Mouse (Mus musculus): ENCODE measurements at regions not wholly inside any gene's neighbourhood (a gene's known extent, or its start where the extent isn't known, plus 50 kb on each side); places are given as distances from the start of the nearest gene placed in this dataset.

GRCm38 (mm10) chr2:115385207-115386168 lies 196.0 kb upstream of the BC052040 start:
- ATAC-seq (ENCODE audit: low FRiP score, low read depth): peak; percentile 79

GRCm38 (mm10) chr2:115391575-115391974 lies 189.9 kb upstream of the BC052040 start:
- Histone ChIP-seq H3K4me2 (replicated peaks) (no peak overlapping the region), H3K36me3 (no peaks in the 10 kb centered on the region), H3K4me1 (no peaks in the 10 kb centered on the region), H3K9ac (replicated peaks) (no peak overlapping the region), H3K27ac (replicated peaks) (no peak overlapping the region), H3K9me3 (no peaks in the 10 kb centered on the region), H3K27me3 (0 out of 2 replicates have a peak, but pooled peaks cover 3% of the 10 kb centered on the region), H3K4me3 (no peak overlapping the region)
- ATAC-seq (ENCODE audit: low FRiP score, low read depth): no peak
- WGBS: 87% methylated on average over 7 of the region's 7 CpGs

More at GRCm38 (mm10) chr2:115385207-115386168, 196.0 kb upstream of the BC052040 start:
- Histone ChIP-seq H3K27me3 (0 out of 2 replicates have a peak, but pooled peaks cover 3% of the 10 kb centered on the region), H3K4me3 (no peak overlapping the region), H3K4me2 (replicated peaks) (peak overlapping the region; percentile 16; the same call in 1 of the 2 replicates), H3K4me1 (peaks cover 12% of the 10 kb centered on the region), H3K9me3 (no peaks in the 10 kb centered on the region), H3K27ac (replicated peaks) (0 out of 2 replicates have a peak overlapping the region, but pooled peaks have one; percentile 1), H3K9ac (replicated peaks) (no peak overlapping the region), H3K36me3 (no peaks in the 10 kb centered on the region)
- 46% methylated on average over 16 of the region's 16 CpGs for WGBS

- no peak for ATAC-seq (ENCODE audit: low FRiP score, low read depth)
- H3K4me3 ChIP-seq: no peak overlapping the region
- H3K9me3 ChIP-seq: no peaks in the 10 kb centered on the region
- H3K9ac ChIP-seq (replicated peaks): no peak overlapping the region
- WGBS: 86% methylated on average over 8 of the region's 8 CpGs
- H3K4me2 ChIP-seq (replicated peaks): no peak overlapping the region
- no peaks in the 10 kb centered on the region for H3K36me3 ChIP-seq
- H3K27me3 ChIP-seq: 0 out of 2 replicates have a peak, but pooled peaks cover 3% of the 10 kb centered on the region
- H3K4me1 ChIP-seq: no peaks in the 10 kb centered on the region
- H3K27ac ChIP-seq (replicated peaks): no peak overlapping the region
Measured at GRCm38 (mm10) chr2:115392082-115392762, 189.3 kb upstream of the BC052040 start.

GRCm38 (mm10) chr2:115394091-115394490 lies 187.4 kb upstream of the BC052040 start:
- 80% methylated on average over 4 of the region's 4 CpGs for WGBS
- Histone ChIP-seq H3K4me1 (no peaks in the 10 kb centered on the region), H3K4me3 (no peak overlapping the region), H3K9me3 (no peaks in the 10 kb centered on the region), H3K9ac (replicated peaks) (no peak overlapping the region), H3K27ac (replicated peaks) (no peak overlapping the region), H3K27me3 (no peaks in the 10 kb centered on the region), H3K4me2 (replicated peaks) (no peak overlapping the region), H3K36me3 (no peaks in the 10 kb centered on the region)
- ATAC-seq (ENCODE audit: low FRiP score, low read depth): no peak

- H3K9me3 ChIP-seq: no peaks in the 10 kb centered on the region
- H3K4me1 ChIP-seq: no peaks in the 10 kb centered on the region
- no peak for ATAC-seq (ENCODE audit: low FRiP score, low read depth)
- H3K27ac ChIP-seq (replicated peaks): no peak overlapping the region
- 89% methylated on average over 4 of the region's 4 CpGs for WGBS
- H3K27me3 ChIP-seq: no peaks in the 10 kb centered on the region
- no peaks in the 10 kb centered on the region for H3K36me3 ChIP-seq
- H3K4me2 ChIP-seq (replicated peaks): no peak overlapping the region
- H3K4me3 ChIP-seq: no peak overlapping the region
- no peak overlapping the region for H3K9ac ChIP-seq (replicated peaks)
Measured at GRCm38 (mm10) chr2:115398550-115398949, 183.0 kb upstream of the BC052040 start.

- no peaks in the 10 kb centered on the region for H3K4me1 ChIP-seq
- 90% methylated on average over 6 of the region's 6 CpGs for WGBS
Measured at GRCm38 (mm10) chr2:115399107-115399740, 182.3 kb upstream of the BC052040 start.

GRCm38 (mm10) chr2:115399987-115400550 lies 181.4 kb upstream of the BC052040 start:
- 93% methylated on average over 10 of the region's 10 CpGs for WGBS
- Histone ChIP-seq H3K9me3 (no peaks in the 10 kb centered on the region), H3K4me3 (no peak overlapping the region), H3K9ac (replicated peaks) (no peak overlapping the region), H3K27ac (replicated peaks) (no peak overlapping the region), H3K36me3 (no peaks in the 10 kb centered on the region), H3K4me2 (replicated peaks) (no peak overlapping the region), H3K27me3 (no peaks in the 10 kb centered on the region), H3K4me1 (no peaks in the 10 kb centered on the region)
- no peak for ATAC-seq (ENCODE audit: low FRiP score, low read depth)

More at GRCm38 (mm10) chr2:115399107-115399740, 182.3 kb upstream of the BC052040 start:
- Histone ChIP-seq H3K9me3 (no peaks in the 10 kb centered on the region), H3K9ac (replicated peaks) (no peak overlapping the region), H3K27me3 (no peaks in the 10 kb centered on the region), H3K4me2 (replicated peaks) (no peak overlapping the region), H3K36me3 (no peaks in the 10 kb centered on the region), H3K27ac (replicated peaks) (no peak overlapping the region), H3K4me3 (no peak overlapping the region)
- ATAC-seq (ENCODE audit: low FRiP score, low read depth): no peak

- WGBS: 81% methylated on average over 2 of the region's 2 CpGs
- Histone ChIP-seq H3K4me1 (no peaks in the 10 kb centered on the region), H3K9me3 (no peaks in the 10 kb centered on the region), H3K27me3 (no peaks in the 10 kb centered on the region), H3K4me2 (replicated peaks) (no peak overlapping the region), H3K9ac (replicated peaks) (no peak overlapping the region), H3K4me3 (no peak overlapping the region), H3K27ac (replicated peaks) (no peak overlapping the region), H3K36me3 (no peaks in the 10 kb centered on the region)
- no peak for ATAC-seq (ENCODE audit: low FRiP score, low read depth)
Measured at GRCm38 (mm10) chr2:115402246-115402645, 179.3 kb upstream of the BC052040 start.

GRCm38 (mm10) chr2:115432476-115432875 lies 149.0 kb upstream of the BC052040 start:
- no peaks in the 10 kb centered on the region for H3K27me3 ChIP-seq
- 58% methylated on average over 2 of the region's 2 CpGs for WGBS
- H3K27ac ChIP-seq (replicated peaks): no peak overlapping the region
- H3K4me1 ChIP-seq: no peaks in the 10 kb centered on the region
- no peak overlapping the region for H3K9ac ChIP-seq (replicated peaks)
- no peaks in the 10 kb centered on the region for H3K9me3 ChIP-seq
- H3K4me2 ChIP-seq (replicated peaks): no peak overlapping the region
- ATAC-seq (ENCODE audit: low FRiP score, low read depth): no peak
- no peak overlapping the region for H3K4me3 ChIP-seq
- no peaks in the 10 kb centered on the region for H3K36me3 ChIP-seq

- no peak overlapping the region for H3K4me3 ChIP-seq
- ATAC-seq (ENCODE audit: low FRiP score, low read depth): no peak
- H3K9me3 ChIP-seq: no peaks in the 10 kb centered on the region
- WGBS: 0% methylated on average over 1 of the region's 1 CpGs
- no peak overlapping the region for H3K27ac ChIP-seq (replicated peaks)
- H3K36me3 ChIP-seq: no peaks in the 10 kb centered on the region
- H3K9ac ChIP-seq (replicated peaks): no peak overlapping the region
- no peak overlapping the region for H3K4me2 ChIP-seq (replicated peaks)
- no peaks in the 10 kb centered on the region for H3K27me3 ChIP-seq
- H3K4me1 ChIP-seq: no peaks in the 10 kb centered on the region
Measured at GRCm38 (mm10) chr2:115441100-115441499, 140.4 kb upstream of the BC052040 start.

- H3K27ac ChIP-seq (replicated peaks): no peak overlapping the region
- ATAC-seq (ENCODE audit: low FRiP score, low read depth): no peak
- WGBS: 89% methylated on average over 6 of the region's 6 CpGs
- H3K9ac ChIP-seq (replicated peaks): no peak overlapping the region
- no peaks in the 10 kb centered on the region for H3K36me3 ChIP-seq
- H3K4me2 ChIP-seq (replicated peaks): no peak overlapping the region
- no peak overlapping the region for H3K4me3 ChIP-seq
- 0 out of 2 replicates have a peak, but pooled peaks cover 6% of the 10 kb centered on the region for H3K27me3 ChIP-seq
- no peaks in the 10 kb centered on the region for H3K9me3 ChIP-seq
- H3K4me1 ChIP-seq: peaks cover under 1% of the 10 kb centered on the region; the same call in 1 of the 2 replicates
Measured at GRCm38 (mm10) chr2:115449783-115450483, 131.6 kb upstream of the BC052040 start.
